Mouse (Mus musculus): ENCODE results near the gene Sult1b1.
A peak's percentile ranks its signal among the peaks of the same experiment; 100 is the strongest.
"Not testable (repeated sequence)": the region's sequence is repeated elsewhere in the genome, so short reads cannot be mapped to it uniquely, and the experiment has no call there.

Sult1b1 gene

DNA sequence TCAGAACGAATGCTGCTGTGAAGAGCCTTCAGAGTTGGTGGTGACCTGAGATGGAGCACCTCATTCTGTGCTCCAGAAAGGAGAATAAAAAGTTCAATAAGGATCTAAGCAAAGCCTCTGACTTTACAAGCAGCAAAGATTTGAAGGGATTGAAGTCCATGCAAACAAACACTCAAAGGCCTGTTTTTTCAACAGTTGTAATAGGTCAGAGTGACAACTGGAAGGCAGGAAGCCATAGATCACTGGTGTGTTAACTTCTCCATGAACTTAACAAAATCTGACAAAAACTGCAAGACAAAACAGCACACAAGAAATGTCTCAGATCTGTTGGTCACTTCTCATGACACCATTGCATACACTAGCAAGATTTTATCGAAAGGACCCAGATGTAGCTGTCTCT, at the start of gene Sult1b1:
Gene Sult1b1, minus strand, starts transcription at position 85 of the 400 bp plus-strand sequence.
- no peak for DNase-seq (ENCODE audit: low spot score)

GRCm38 (mm10) chr5:87580389-87580788, 42.4 kb upstream of the Sult1b1 start:
- no peak for DNase-seq (ENCODE audit: low spot score)

DNA sequence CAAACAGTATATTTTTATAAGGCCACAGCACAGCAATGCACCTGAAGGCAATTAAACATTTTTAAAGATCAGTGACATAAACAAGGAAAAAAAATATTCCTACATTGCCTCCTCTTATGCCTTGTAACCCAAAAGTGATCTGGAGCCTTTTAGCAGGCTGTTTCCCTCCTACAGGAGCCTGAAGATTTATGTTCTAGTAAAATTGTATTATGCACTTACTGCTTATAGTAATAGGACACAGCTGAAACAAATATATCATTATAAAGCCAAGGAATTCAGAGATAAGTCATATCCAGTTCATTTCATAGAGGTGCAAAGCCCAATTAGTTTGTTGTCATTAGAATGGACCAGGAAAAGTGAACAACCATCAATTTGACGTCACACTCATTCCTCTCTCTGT, 36.2 kb upstream of the Sult1b1 start:
- no peak for DNase-seq (ENCODE audit: low spot score)

DNA sequence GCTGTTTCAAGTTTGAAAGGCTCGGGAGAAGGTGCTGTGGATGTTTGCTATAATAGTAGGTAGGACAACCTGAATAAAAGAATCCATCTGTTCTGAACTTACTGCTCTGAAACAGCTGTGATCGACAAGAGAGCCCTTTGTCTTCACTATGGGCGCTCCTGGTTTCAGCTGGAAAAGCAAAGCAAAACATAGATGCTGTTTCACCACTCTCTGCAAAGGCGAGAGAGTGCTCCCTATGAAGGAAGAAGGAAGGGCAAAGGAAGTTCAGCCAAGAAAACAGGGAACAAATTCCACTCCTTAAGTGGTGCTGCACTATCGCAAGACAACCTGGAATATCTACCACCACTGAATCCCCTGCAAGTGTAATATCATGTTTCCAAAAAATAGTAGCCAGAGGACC, 35.5 kb upstream of the Sult1b1 start:
- no peak for DNase-seq (ENCODE audit: low spot score)

GRCm38 (mm10) chr5:87572781-87573180, 34.8 kb upstream of the Sult1b1 start:
- DNase-seq (ENCODE audit: low spot score): no peak

GRCm38 (mm10) chr5:87568845-87569244, 30.9 kb upstream of the Sult1b1 start, which contains the start of gene Sult1d1:
TSS of gene Sult1d1 (minus strand) at chr5:87569027.
- DNase-seq (ENCODE audit: low spot score): peak; percentile 9

DNA sequence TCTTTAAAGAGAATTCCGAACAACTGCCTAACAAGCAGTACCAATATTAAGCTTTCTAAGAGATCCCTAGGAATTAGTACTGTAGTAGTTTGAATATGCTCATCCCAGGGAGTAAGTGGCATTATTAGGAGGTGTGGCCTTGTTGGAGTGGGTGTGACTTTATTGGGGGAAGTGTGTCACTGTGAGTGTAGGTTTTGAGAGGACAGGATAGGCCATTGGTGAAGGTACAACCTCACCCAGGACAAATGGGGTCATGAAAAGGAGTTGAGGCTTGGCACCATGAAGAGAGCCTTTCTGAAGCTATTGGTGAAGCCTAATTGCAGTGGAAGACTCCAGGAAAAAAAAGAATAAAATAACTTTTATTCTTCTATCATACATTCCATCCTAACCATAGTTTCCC, 29.3 kb upstream of the Sult1b1 start:
- no peak for DNase-seq (ENCODE audit: low spot score)

- DNase-seq (ENCODE audit: low spot score): no peak
Measured at GRCm38 (mm10) chr5:87562966-87563365, 25.0 kb upstream of the Sult1b1 start.

DNA sequence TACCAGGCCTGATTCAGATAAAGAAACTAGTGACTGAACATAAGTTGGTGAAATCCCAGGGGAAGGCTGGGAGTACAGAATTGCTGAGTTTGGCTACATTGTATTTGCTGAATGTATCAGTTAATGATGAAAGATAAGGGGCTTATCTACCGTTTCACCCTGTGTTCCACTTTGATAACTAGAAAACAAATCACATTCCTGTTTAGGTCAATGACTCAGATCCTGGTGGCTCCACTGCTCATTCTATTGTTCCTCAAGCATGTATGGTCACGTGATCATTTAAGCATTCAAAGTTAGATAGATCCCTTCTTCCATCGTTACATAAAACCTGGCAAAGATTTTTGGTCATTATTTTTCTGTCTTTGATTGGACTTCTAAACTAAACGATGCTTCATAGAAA, 24.5 kb upstream of the Sult1b1 start:
- DNase-seq (ENCODE audit: low spot score): no peak

DNA sequence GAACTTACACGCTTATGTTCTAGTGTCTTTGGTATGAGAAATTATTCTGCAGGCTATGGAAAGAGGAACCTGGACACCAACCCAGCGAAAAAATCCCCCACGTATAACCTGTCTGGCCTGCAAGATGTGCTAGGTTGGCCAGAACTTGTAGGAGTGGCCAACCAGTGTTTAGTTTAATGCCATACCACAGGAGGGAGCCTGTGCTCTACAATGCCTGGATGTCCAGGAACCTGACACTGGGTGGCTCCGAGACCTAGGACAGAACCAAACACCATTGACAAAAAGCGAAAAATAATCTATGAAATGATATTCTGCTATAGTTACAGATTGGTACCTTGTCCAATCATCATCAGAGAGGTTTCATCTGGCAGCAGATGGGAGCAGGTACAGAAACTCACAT, 22.1 kb upstream of the Sult1b1 start:
- DNase-seq (ENCODE audit: low spot score): no peak

DNA sequence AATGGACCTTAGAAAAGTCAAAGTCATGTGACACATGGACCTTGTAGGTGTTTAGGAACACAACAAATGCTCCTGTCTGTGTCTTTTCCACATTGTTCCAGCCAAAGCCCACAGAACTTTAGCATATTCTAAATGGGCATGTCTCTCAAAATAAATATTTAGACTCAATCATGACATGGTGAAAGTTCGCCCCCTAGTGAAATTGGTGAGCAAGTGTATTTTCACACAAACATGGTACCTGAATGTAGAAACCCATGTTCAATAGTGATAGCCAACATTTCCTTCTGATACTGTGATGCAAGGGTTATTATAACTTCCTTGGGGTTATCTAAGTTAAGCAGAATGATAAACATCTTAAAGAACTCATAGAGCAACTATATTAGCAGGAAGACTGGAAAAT, 12.9 kb upstream of the Sult1b1 start:
- DNase-seq (ENCODE audit: low spot score): no peak

- DNase-seq (ENCODE audit: low spot score): peak; percentile 71
Measured at GRCm38 (mm10) chr5:87535994-87536644, 1.9 kb downstream of the Sult1b1 start.

DNA sequence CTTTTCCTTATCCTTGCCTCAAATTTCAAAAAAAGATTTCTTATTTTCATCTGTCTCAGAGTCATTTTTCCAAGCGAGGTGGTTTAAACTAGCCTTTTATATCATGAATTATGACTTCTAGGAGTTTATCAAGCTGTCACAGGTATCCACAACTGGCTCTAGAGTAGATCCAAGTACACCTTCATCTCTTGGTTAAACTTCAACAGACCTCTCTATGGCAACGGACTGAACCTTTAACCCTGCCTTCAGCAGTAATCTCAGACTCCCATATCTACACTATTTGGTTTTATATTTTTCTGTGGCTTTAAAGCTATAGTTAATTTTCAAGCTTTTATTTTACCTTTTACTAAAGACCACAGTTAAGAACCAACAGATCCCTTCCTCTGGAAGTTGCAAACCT, 5.7 kb downstream of the Sult1b1 start:
- peak; percentile 45 for DNase-seq (ENCODE audit: low spot score)

GRCm38 (mm10) chr5:87523561-87523960, 14.4 kb downstream of the Sult1b1 start:
- not testable (repeated sequence) for DNase-seq (ENCODE audit: low spot score)

DNA sequence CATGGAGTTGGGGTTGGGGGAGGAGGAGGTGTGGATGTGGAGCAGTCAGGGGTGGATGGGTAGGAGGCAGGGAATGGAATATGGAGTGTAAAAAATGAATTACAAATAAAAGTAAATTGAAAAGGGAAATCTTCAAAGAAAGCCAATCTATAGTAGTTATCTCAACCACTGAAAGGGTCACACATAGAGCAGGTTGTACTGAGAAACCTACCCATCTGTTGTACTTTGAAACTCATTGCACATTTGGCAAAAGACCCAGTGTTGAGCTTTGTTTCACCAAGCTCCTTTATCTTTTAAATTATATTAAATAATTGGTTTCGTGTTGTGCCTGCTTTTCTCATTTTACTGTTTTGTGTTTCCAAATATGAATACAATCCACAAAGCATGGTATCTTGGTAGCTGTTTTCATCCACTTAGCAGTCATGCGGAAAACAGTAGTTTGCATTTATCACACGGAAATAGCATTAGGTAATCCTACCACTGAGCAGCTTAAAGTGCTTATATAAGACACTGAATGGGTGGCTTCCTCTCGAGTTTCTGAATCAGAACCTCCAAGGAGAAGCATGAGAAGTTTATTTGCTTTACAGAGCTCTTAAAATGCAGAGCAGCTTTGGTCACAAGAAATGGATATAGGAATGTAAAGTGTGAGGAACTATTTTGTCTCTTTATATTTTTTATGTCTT, 32.1 kb downstream of the Sult1b1 start:
- no peak for DNase-seq (ENCODE audit: low spot score)

GRCm38 (mm10) chr5:87502687-87503086, 35.3 kb downstream of the Sult1b1 start:
- no peak for DNase-seq (ENCODE audit: low spot score)

DNA sequence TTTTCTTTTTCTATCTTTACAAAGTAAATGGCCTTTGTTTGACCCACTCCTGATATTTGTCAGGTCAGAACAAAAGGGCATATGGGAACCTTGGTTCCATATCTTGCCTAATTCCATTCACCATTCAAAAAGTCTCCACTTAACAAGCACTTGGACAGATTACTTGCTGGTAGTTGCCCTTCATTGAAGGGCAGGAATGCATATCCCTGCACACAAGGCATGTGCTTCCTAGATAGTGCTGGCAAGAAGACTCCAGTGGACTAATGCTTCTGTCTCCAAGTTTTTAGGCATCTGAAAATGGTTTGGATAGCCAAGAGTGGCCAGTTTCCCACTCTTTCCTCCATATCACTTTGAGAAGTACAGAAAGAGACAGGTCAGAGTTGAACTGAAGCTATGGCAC, 38.7 kb downstream of the Sult1b1 start:
- DNase-seq (ENCODE audit: low spot score): no peak

- no peak for DNase-seq (ENCODE audit: low spot score)
Measured at GRCm38 (mm10) chr5:87498936-87499335, 39.1 kb downstream of the Sult1b1 start.

DNA sequence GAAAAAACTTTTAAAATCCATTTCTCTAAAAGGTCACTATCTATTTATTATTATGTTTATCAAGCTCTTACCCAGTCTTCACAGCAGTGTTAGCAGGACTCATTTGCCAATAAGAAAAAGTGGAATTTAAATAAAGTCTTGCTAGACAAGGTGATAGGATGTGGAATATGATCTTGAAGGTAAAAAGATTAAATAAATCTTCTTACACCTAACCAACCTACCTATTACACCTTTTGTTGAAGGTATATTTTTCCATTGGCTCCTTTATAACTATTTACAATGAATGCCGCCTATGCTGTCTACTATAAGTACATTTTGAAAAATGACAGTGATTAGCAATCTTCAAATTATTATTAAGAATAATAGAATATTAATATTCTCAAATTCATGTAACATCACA, 47.2 kb downstream of the Sult1b1 start, which contains the start of gene Ugt2a1:
Gene Ugt2a1, minus strand, starts transcription at position 101 of the 400 bp plus-strand sequence.
- DNase-seq (ENCODE audit: low spot score): no peak

DNA sequence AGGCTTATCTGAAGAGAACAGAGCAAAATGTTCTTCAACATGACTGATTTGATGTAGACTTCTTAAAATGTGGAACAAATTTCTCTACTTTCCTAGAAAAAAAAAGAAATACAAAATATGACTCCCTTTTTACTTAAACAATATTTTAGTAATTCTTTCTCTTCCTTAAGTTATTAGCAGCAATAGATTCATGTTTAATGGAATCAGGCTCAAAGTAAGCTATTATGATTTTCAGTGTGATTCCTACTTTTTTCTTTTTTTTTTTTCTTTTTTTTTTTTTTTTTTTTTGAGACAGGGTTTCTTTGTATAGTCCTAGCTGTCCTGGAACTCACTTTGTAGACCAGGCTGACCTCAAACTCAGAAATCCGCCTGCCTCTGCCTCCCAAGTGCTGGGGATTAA, 51.3 kb downstream of the Sult1b1 start, which contains the start of gene Gm43638:
Gene Gm43638, minus strand, starts transcription at position 101 of the 400 bp plus-strand sequence.
- not testable (repeated sequence) for DNase-seq (ENCODE audit: low spot score)

DNA sequence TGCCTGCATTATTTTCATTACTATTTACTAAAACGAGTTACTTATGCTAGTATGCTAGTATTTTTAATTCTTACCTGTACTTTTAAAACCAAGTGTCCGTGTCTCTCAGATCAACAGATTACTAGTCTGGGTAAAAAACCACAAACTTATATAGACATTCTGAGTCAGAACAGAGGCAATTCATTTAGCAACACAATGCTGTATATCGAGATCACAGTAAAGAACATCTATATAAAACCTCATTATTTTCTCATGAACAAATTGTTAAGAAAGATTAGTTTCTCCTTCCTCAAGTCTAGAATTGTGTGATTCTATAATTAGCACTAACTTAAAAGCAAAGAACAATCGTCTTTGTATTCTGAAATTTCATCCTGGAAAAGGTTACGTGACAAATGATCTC, 55.8 kb downstream of the Sult1b1 start, which contains the start of gene Ugt2a2:
Gene Ugt2a2, minus strand, starts transcription at position 101 of the 400 bp plus-strand sequence.
- DNase-seq (ENCODE audit: low spot score): no peak
